Mouse (Mus musculus) intestine, postnatal 0 days (tissue): ENCODE measurements around the gene Rsrc2. TPM values are rescaled to one million over a fixed set of nuclear protein-coding genes. Genes with fewer than 3 reads are reported as not detected.

Source experiments
- ATAC-seq: fragments of 200-750 bp; cut with Nextera tagmentation; 2 replicates; pipeline ENCODE4 v1.8.0; 2017; ENCODE audit warnings: mild to moderate bottlenecking, moderate TSS enrichment, moderate library complexity
- H3K27ac ChIP-seq: fragments of 300-500 bp; sonication (generic); 2 replicates; pipeline ENCODE4 v1.5.1; 2014; ENCODE audit warnings: mild to moderate bottlenecking, low read depth, low read length, moderate library complexity
- H3K27me3 ChIP-seq: fragments of 300-500 bp; sonication (generic); replicated peaks from 2 replicates; pipeline ENCODE4 v1.6.1; 2014; ENCODE audit warnings: low read length, mixed read lengths; ENCODE audit not compliant: control insufficient read depth, insufficient read depth
- H3K36me3 ChIP-seq: fragments of 300-500 bp; sonication (generic); 2 replicates; pipeline ENCODE4 v1.6.1; 2014; ENCODE audit warnings: mild to moderate bottlenecking, moderate library complexity; ENCODE audit not compliant: control insufficient read depth, insufficient read depth
- H3K4me1 ChIP-seq: fragments of 300-500 bp; sonication (generic); replicated peaks from 2 replicates; pipeline ENCODE4 v1.6.1; 2014; ENCODE audit warnings: antibody characterized with exemption, low read length, mixed read lengths; ENCODE audit not compliant: control insufficient read depth, insufficient read depth
- H3K4me2 ChIP-seq: fragments of 300-500 bp; sonication (generic); replicated peaks from 2 replicates; pipeline ENCODE4 v1.6.1; 2014; ENCODE audit warnings: low read depth, mild to moderate bottlenecking, moderate library complexity
- H3K4me3 ChIP-seq: fragments of 300-500 bp; sonication (generic); 2 replicates; pipeline ENCODE4 v1.5.1; 2014; ENCODE audit warnings: low read depth, low read length
- H3K9ac ChIP-seq: fragments of 300-500 bp; sonication (generic); 2 replicates; pipeline ENCODE4 v1.6.1; 2014; ENCODE audit warnings: mild to moderate bottlenecking, low read depth, low read length
- H3K9me3 ChIP-seq: fragments of 300-500 bp; sonication (generic); 2 replicates; pipeline ENCODE4 v1.6.1; 2016; ENCODE audit warnings: mixed run types; ENCODE audit not compliant: control insufficient read depth
- CTCF ChIP-seq: sonication (generic); IDR thresholded peaks from 2 replicates; pipeline ENCODE4 v1.5.1; 2016; ENCODE audit warnings: low read depth, mild to moderate bottlenecking, control low read depth, antibody characterized with exemption, moderate library complexity
- WGBS: fragments of 180-500 bp; shearing (Covaris S2); extraction: QIAGEN DNeasy Blood & Tissue Kit; methylation state at CpG from one replicate; pipeline ENCODE4 v1.1.7; 2014; 5-methylcytosine and 5-hydroxymethylcytosine counted together
- polyA plus RNA-seq: library from polyadenylated mRNA; unstranded; fragments of >200 nt; fragmentation: Nextera tagmentation; extraction: Ambion mirVana; gene quantifications from 2 replicates; pipeline ENCODE4 v1.2.1, GENCODE M21; 2015

The Rsrc2 gene
- polyA plus RNA-seq, 1 experiment from 2014 or later = 65.2 TPM

- WGBS = under 1% methylated on average over 79 of the region's 92 CpGs
- no peak for TF ChIP-seq CTCF
- Histone ChIP-seq H3K4me3 (peak overlapping the region; percentile 84), H3K36me3 (no peaks in the 10 kb centered on the region), H3K4me1 (no peaks in the 10 kb centered on the region; the same call in 1 of the 2 replicates), H3K9ac (peak overlapping the region; percentile 89), H3K9me3 (no peaks in the 10 kb centered on the region), H3K27ac (peak overlapping the region; percentile 93), H3K4me2 (peak overlapping the region; percentile 96), H3K27me3 (no peaks in the 10 kb centered on the region)
- ATAC-seq = peak; percentile 62
Measured at GRCm38 (mm10) chr5:123683377-123684220, 65.6 kb downstream of the Rsrc2 start.

- Histone ChIP-seq H3K36me3 (no peaks in the 10 kb centered on the region), H3K4me1 (no peaks in the 10 kb centered on the region; the same call in 1 of the 2 replicates), H3K27me3 (no peaks in the 10 kb centered on the region), H3K27ac (peak overlapping the region; percentile 93; the same call in 1 of the 2 replicates), H3K9ac (peak overlapping the region; percentile 89), H3K4me2 (peak overlapping the region; percentile 96), H3K4me3 (peak overlapping the region; percentile 84), H3K9me3 (no peaks in the 10 kb centered on the region)
- no peak for ATAC-seq
- WGBS = 7% methylated on average over 6 of the region's 6 CpGs
- TF ChIP-seq CTCF = no peak
Measured at GRCm38 (mm10) chr5:123683043-123683376, 66.2 kb downstream of the Rsrc2 start.

DNA sequence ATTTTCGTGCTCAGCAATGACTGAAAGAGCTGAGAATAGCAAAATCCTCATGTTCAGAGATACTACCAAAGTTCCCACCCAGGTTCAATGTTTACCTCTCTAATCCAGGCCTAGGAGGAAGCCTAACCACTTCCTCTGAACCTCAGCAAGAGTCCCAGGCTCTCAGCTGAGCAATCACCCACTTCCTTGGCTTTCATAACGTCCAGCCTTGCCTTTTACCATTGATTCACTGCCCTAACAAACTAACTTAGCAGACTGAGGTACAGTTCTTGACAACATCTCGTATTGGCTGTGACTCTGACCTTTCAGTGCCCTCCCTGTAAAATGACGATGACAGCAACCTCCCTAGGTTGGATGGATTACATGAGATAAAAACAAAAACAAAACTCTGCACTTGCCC lies 66.8 kb downstream of the Rsrc2 start:
- no peaks in the 10 kb centered on the region; the same call in 1 of the 2 replicates for H3K4me1 ChIP-seq
- H3K27ac ChIP-seq = peak overlapping the region; percentile 21; the same call in 1 of the 2 replicates
- H3K4me2 ChIP-seq = peak overlapping the region; percentile 96; the same call in 1 of the 2 replicates
- 35% methylated on average over 4 of the region's 4 CpGs for WGBS
- no peak for TF ChIP-seq CTCF
- H3K9ac ChIP-seq = peak overlapping the region; percentile 31; the same call in 1 of the 2 replicates
- no peaks in the 10 kb centered on the region for H3K27me3 ChIP-seq
- H3K4me3 ChIP-seq = no peak overlapping the region
- no peaks in the 10 kb centered on the region for H3K9me3 ChIP-seq
- ATAC-seq = no peak
- no peaks in the 10 kb centered on the region for H3K36me3 ChIP-seq

GRCm38 (mm10) chr5:123679546-123680263 lies 69.5 kb downstream of the Rsrc2 start:
- no peak overlapping the region for H3K4me2 ChIP-seq
- 41% methylated on average over 5 of the region's 5 CpGs for WGBS
- H3K9me3 ChIP-seq = no peaks in the 10 kb centered on the region
- no peak for ATAC-seq
- no peaks in the 10 kb centered on the region for H3K27me3 ChIP-seq
- TF ChIP-seq CTCF = no peak
- H3K9ac ChIP-seq = no peak overlapping the region
- H3K27ac ChIP-seq = no peak overlapping the region
- H3K4me3 ChIP-seq = no peak overlapping the region
- no peaks in the 10 kb centered on the region; the same call in 1 of the 2 replicates for H3K4me1 ChIP-seq
- no peaks in the 10 kb centered on the region for H3K36me3 ChIP-seq

DNA sequence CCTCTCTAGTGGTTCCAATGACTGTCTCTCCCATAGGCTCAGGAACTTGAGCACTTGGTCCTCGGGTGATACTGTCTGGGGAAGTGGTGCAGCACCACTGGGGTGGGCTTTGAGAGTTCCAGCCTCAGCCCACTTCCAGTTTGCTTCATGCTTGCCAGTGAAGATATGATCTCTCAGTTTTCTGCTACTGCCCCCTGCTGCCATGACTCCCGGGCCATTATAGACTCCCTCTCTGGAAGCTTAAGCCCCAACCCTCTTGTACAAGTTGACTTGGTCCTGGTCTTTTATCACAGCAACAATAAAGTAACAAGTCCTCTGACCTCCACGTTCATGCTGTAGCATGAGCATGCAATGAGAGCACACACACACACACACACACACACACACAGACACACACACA lies 70.1 kb downstream of the Rsrc2 start:
- no peaks in the 10 kb centered on the region for H3K36me3 ChIP-seq
- 59% methylated on average over 3 of the region's 3 CpGs for WGBS
- H3K27me3 ChIP-seq = no peaks in the 10 kb centered on the region
- TF ChIP-seq CTCF = peak; percentile 39
- H3K9ac ChIP-seq = no peak overlapping the region
- H3K4me1 ChIP-seq = no peaks in the 10 kb centered on the region; the same call in 1 of the 2 replicates
- no peak overlapping the region for H3K4me3 ChIP-seq
- no peaks in the 10 kb centered on the region for H3K9me3 ChIP-seq
- H3K4me2 ChIP-seq = no peak overlapping the region
- ATAC-seq = no peak
- no peak overlapping the region for H3K27ac ChIP-seq

Other genes starting within 250 kb of the Rsrc2 start
- gene B3gnt4, start 239.0 kb downstream of the Rsrc2 start, polyA plus RNA-seq = 0.20 TPM in 1 of 2 replicates, not detected in the other
- gene Diablo, start 225.2 kb downstream of the Rsrc2 start, polyA plus RNA-seq = 52.9 and 57.0 TPM in 2 replicates
- gene Gm49027, start 223.9 kb downstream of the Rsrc2 start, polyA plus RNA-seq = 9.6 and 10.5 TPM in 2 replicates
- 15.9 and 17.7 TPM in 2 replicates for gene Vps33a, start 176.4 kb downstream of the Rsrc2 start, polyA plus RNA-seq
- gene Clip1, start 64.8 kb downstream of the Rsrc2 start, polyA plus RNA-seq = 15.7 and 17.7 TPM in 2 replicates
- gene Zcchc8, start 28.3 kb downstream of the Rsrc2 start, polyA plus RNA-seq = 27.1 and 32.6 TPM in 2 replicates
- 4.5 and 5.0 TPM in 2 replicates for gene Kntc1, start 302 bp upstream of the Rsrc2 start, polyA plus RNA-seq
- gene Hcar2, start 116.1 kb upstream of the Rsrc2 start, polyA plus RNA-seq = 0.16 and 0.30 TPM in 2 replicates
- 1.4 TPM in 2 replicates for gene Hcar1, start 130.6 kb upstream of the Rsrc2 start, polyA plus RNA-seq
- 82.7 and 89.1 TPM in 2 replicates for gene Denr, start 157.8 kb upstream of the Rsrc2 start, polyA plus RNA-seq
- 0.35 and 0.41 TPM in 2 replicates for gene Gm43518, start 178.0 kb upstream of the Rsrc2 start, polyA plus RNA-seq
- 3.8 and 4.0 TPM in 2 replicates for gene Ccdc62, start 181.3 kb upstream of the Rsrc2 start, polyA plus RNA-seq
- gene Hip1r, start 224.2 kb upstream of the Rsrc2 start, polyA plus RNA-seq = 18.3 and 22.6 TPM in 2 replicates